Mouse (Mus musculus) limb, embryonic 14.5 days (tissue): ENCODE data around the gene Cth. TPM values are rescaled to one million over a fixed set of nuclear protein-coding genes. Genes with fewer than 3 reads are reported as not detected.

Experiments
- ATAC-seq: fragments of 200-750 bp; cut with Nextera tagmentation; 2 replicates; pipeline ENCODE4 v1.8.0; 2017; ENCODE audit warnings: low read depth, moderate number of reproducible peaks, moderate TSS enrichment; ENCODE audit not compliant: low FRiP score
- DNase-seq: peaks from one replicate; pipeline ENCODE4 v3.0.0-alpha.2; 2015; ENCODE audit warnings: low spot score
- H3K27ac ChIP-seq: fragments of 300-500 bp; sonication (generic); replicated peaks from 2 replicates; pipeline ENCODE4 v1.5.1; 2014; ENCODE audit warnings: low read depth, mild to moderate bottlenecking, low read length, moderate library complexity, mixed read lengths
- H3K27me3 ChIP-seq: fragments of 300-500 bp; sonication (generic); 2 replicates; pipeline ENCODE4 v1.6.1; 2014; ENCODE audit warnings: low read length, mixed read lengths; ENCODE audit not compliant: control insufficient read depth, insufficient read depth
- H3K36me3 ChIP-seq: fragments of 300-500 bp; sonication (generic); 2 replicates; pipeline ENCODE4 v1.6.1; 2014; ENCODE audit warnings: mild to moderate bottlenecking, low read length, moderate library complexity, mixed read lengths; ENCODE audit not compliant: control insufficient read depth, insufficient read depth
- H3K4me1 ChIP-seq: fragments of 300-500 bp; sonication (generic); 2 replicates; pipeline ENCODE4 v1.6.1; 2014; ENCODE audit warnings: antibody characterized with exemption, low read length, mixed read lengths; ENCODE audit not compliant: control insufficient read depth, insufficient read depth
- H3K4me2 ChIP-seq: fragments of 300-500 bp; sonication (generic); replicated peaks from 2 replicates; pipeline ENCODE4 v1.6.1; 2014; ENCODE audit warnings: low read depth, mild to moderate bottlenecking, low read length, moderate library complexity; ENCODE audit not compliant: severe bottlenecking
- H3K4me3 ChIP-seq: fragments of 300-500 bp; sonication (generic); replicated peaks from 2 replicates; pipeline ENCODE4 v1.5.1; 2014; ENCODE audit warnings: low read length
- H3K9ac ChIP-seq: fragments of 300-500 bp; sonication (generic); 2 replicates; pipeline ENCODE4 v1.6.1; 2014; ENCODE audit warnings: mild to moderate bottlenecking, low read depth, low read length, moderate library complexity; ENCODE audit not compliant: severe bottlenecking
- H3K9me3 ChIP-seq: fragments of 300-500 bp; sonication (generic); 2 replicates; pipeline ENCODE4 v1.6.1; 2016; ENCODE audit warnings: low read length; ENCODE audit not compliant: control insufficient read depth
- POLR2A ChIP-seq: fragments of 200-500 bp; IDR thresholded peaks from 2 replicates; pipeline ENCODE4 v1.8.0; 2012; ENCODE audit warnings: inconsistent platforms, mild to moderate bottlenecking, moderate library complexity, borderline replicate concordance; ENCODE audit not compliant: insufficient read depth, insufficient read length; ENCODE audit errors: extremely low read depth
- WGBS: fragments of 180-500 bp; shearing (Covaris S2); extraction: QIAGEN DNeasy Blood & Tissue Kit; methylation state at CpG from one replicate; pipeline ENCODE4 v1.1.7; 2014; 5-methylcytosine and 5-hydroxymethylcytosine counted together
- polyA plus RNA-seq, 2 experiments: library from polyadenylated mRNA; depleted of rRNA in 1 of 2; stranded (reverse) in 1 of 2; unstranded in 1 of 2; fragments of >200 nt; fragmentation: Nextera tagmentation in 1 of 2; extraction: Ambion mirVana in 1 of 2; gene quantifications; 2 replicates each; pipeline versions ENCODE4 v1.2.1 to v1.2.3; 2012 to 2014

Cth gene
- polyA plus RNA-seq, 2 experiments, result 9.9 to 11.5 TPM

DNA sequence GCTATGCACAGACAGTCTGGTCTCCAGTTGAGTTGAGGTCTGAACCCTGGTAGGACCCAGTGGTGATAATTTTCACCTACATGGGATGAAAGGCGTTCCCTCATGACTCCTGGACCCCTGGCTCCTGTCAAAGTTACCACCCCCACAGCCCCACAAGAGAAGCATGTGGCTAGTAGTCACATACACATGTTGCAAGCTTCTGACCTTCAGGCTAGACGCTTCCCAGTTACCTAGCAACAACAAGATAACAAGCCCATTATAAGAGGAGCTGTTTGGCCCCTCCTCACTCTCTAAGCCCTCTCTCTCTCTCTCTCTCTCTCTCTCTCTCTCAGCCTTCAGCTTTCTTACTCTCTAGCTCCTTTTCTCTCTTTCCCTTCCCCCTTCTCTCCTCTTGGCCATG lies 76.4 kb downstream of the Cth start:
- WGBS, result 26% methylated on average over 2 of the region's 2 CpGs
- H3K9ac ChIP-seq, result no peak overlapping the region
- no peaks in the 10 kb centered on the region for H3K27me3 ChIP-seq
- H3K9me3 ChIP-seq, result no peaks in the 10 kb centered on the region
- H3K4me1 ChIP-seq, result no peaks in the 10 kb centered on the region
- H3K4me3 ChIP-seq, result no peak overlapping the region
- TF ChIP-seq POLR2A, result no peak
- ATAC-seq, result no peak
- no peak overlapping the region for H3K27ac ChIP-seq
- no peak overlapping the region for H3K4me2 ChIP-seq
- H3K36me3 ChIP-seq, result no peaks in the 10 kb centered on the region
- DNase-seq, result no peak

- Histone ChIP-seq H3K27me3 (no peaks in the 10 kb centered on the region), H3K9me3 (no peaks in the 10 kb centered on the region), H3K4me1 (no peaks in the 10 kb centered on the region), H3K4me2 (no peak overlapping the region), H3K4me3 (no peak overlapping the region), H3K27ac (no peak overlapping the region), H3K9ac (no peak overlapping the region), H3K36me3 (no peaks in the 10 kb centered on the region)
- 49% methylated on average over 7 of the region's 7 CpGs for WGBS
- no peak for TF ChIP-seq POLR2A
- DNase-seq, result no peak
- no peak for ATAC-seq
Measured at GRCm38 (mm10) chr3:157847338-157848284, 77.3 kb downstream of the Cth start.

Other genes starting within 250 kb of the Cth start
- 17.4 and 18.2 TPM in 2 replicates for gene Ankrd13c, start 22.2 kb upstream of the Cth start, polyA plus RNA-seq (2012; rRNA removed)
- 16.4 and 22.1 TPM in 2 replicates for gene Ankrd13c, start 22.2 kb upstream of the Cth start, polyA plus RNA-seq (2014; fragmentation: Nextera tagmentation; extraction: Ambion mirVana)
- gene Srsf11, start 111.6 kb upstream of the Cth start, polyA plus RNA-seq (2012; rRNA removed), result 634 and 931 TPM in 2 replicates
- gene Srsf11, start 111.6 kb upstream of the Cth start, polyA plus RNA-seq (2014; fragmentation: Nextera tagmentation; extraction: Ambion mirVana), result 299 and 323 TPM in 2 replicates
- gene Lrrc40, start 111.6 kb upstream of the Cth start, polyA plus RNA-seq (2012; rRNA removed), result 29.0 and 29.4 TPM in 2 replicates
- 44.6 and 47.1 TPM in 2 replicates for gene Lrrc40, start 111.6 kb upstream of the Cth start, polyA plus RNA-seq (2014; fragmentation: Nextera tagmentation; extraction: Ambion mirVana)